Mouse (Mus musculus): ENCODE data around the gene Thrb.

Gene Thrb

GRCm38 (mm10) chr14:17713297-17713904 is 53.3 kb downstream of the Thrb start:
- DNase-seq (ENCODE audit: low spot score in 2 of 2) = no peak

- no peak for DNase-seq (ENCODE audit: low spot score in 2 of 2)
Measured at GRCm38 (mm10) chr14:17719494-17719893, 59.4 kb downstream of the Thrb start.

GRCm38 (mm10) chr14:17722824-17723445 is 62.9 kb downstream of the Thrb start:
- no peak for DNase-seq (ENCODE audit: low spot score in 2 of 2)

- DNase-seq (ENCODE audit: low spot score in 2 of 2) = no peak
Measured at GRCm38 (mm10) chr14:17724577-17724976, 64.5 kb downstream of the Thrb start.

- no peak for DNase-seq (ENCODE audit: low spot score in 2 of 2)
Measured at GRCm38 (mm10) chr14:17726906-17727305, 66.8 kb downstream of the Thrb start.

- DNase-seq (ENCODE audit: low spot score in 2 of 2) = no peak
Measured at GRCm38 (mm10) chr14:17727878-17728277, 67.8 kb downstream of the Thrb start.

GRCm38 (mm10) chr14:17728889-17729288 is 68.8 kb downstream of the Thrb start:
- DNase-seq (ENCODE audit: low spot score in 2 of 2) = no peak

GRCm38 (mm10) chr14:17731020-17731419 is 71.0 kb downstream of the Thrb start:
- DNase-seq (ENCODE audit: low spot score in 2 of 2) = no peak

GRCm38 (mm10) chr14:17733077-17733778 is 73.2 kb downstream of the Thrb start:
- no peak for DNase-seq (ENCODE audit: low spot score in 2 of 2)

GRCm38 (mm10) chr14:17733779-17734137 is 73.7 kb downstream of the Thrb start:
- DNase-seq (ENCODE audit: low spot score in 2 of 2) = no peak

- DNase-seq (ENCODE audit: low spot score in 2 of 2) = no peak
Measured at GRCm38 (mm10) chr14:17735440-17735839, 75.4 kb downstream of the Thrb start.

- DNase-seq (ENCODE audit: low spot score in 2 of 2) = no peak
Measured at GRCm38 (mm10) chr14:17740903-17741302, 80.8 kb downstream of the Thrb start.

GRCm38 (mm10) chr14:17742264-17742663 is 82.2 kb downstream of the Thrb start:
- DNase-seq (ENCODE audit: low spot score in 2 of 2) = no peak

- no peak for DNase-seq (ENCODE audit: low spot score in 2 of 2)
Measured at GRCm38 (mm10) chr14:17742902-17743712, 83.0 kb downstream of the Thrb start.

- DNase-seq (ENCODE audit: low spot score in 2 of 2) = no peak
Measured at GRCm38 (mm10) chr14:17743713-17744158, 83.7 kb downstream of the Thrb start.

GRCm38 (mm10) chr14:17747922-17748321 is 87.9 kb downstream of the Thrb start:
- no peak for DNase-seq (ENCODE audit: low spot score in 2 of 2)

GRCm38 (mm10) chr14:17748945-17749344 is 88.9 kb downstream of the Thrb start:
- DNase-seq (ENCODE audit: low spot score in 2 of 2) = no peak

- DNase-seq (ENCODE audit: low spot score in 2 of 2) = no peak
Measured at GRCm38 (mm10) chr14:17751911-17752310, 91.8 kb downstream of the Thrb start.

GRCm38 (mm10) chr14:17753429-17753828 is 93.4 kb downstream of the Thrb start:
- no peak for DNase-seq (ENCODE audit: low spot score in 2 of 2)

- no peak for DNase-seq (ENCODE audit: low spot score in 2 of 2)
Measured at GRCm38 (mm10) chr14:17756732-17757131, 96.7 kb downstream of the Thrb start.

- no peak for DNase-seq (ENCODE audit: low spot score in 2 of 2)
Measured at GRCm38 (mm10) chr14:17767987-17768386, 107.9 kb downstream of the Thrb start.

- DNase-seq (ENCODE audit: low spot score in 2 of 2) = no peak
Measured at GRCm38 (mm10) chr14:17774404-17774803, 114.3 kb downstream of the Thrb start.

Data from urinary bladder, postnatal 36 days (tissue).